Mouse (Mus musculus): ENCODE measurements around the gene Dpysl4.

GRCm38 (mm10) chr7:139087801-139088200, 2.0 kb downstream of the Dpysl4 start:
- TF ChIP-seq CTCF (conservative IDR thresholded peaks at IDR 0.05; ENCODE audit: low read length): no peak
- no peak for TF ChIP-seq POU5F1 (IDR thresholded peaks at IDR 0.05; ENCODE audit: borderline replicate concordance, low read length)
- no peak for TF ChIP-seq NANOG (IDR thresholded peaks at IDR 0.05; ENCODE audit: borderline replicate concordance, low read length)

Data from E14TG2a.4 (cell line).